Mouse (Mus musculus) c-Kit-positive CD71-positive TER-119-positive erythroid progenitor cells, embryonic 14.5 days (primary cell): ENCODE results near the gene Tnip1.
"Not testable (repeated sequence)": the region's sequence is repeated elsewhere in the genome, so short reads cannot be mapped to it uniquely, and the experiment has no call there.

ENCODE experiments used
- DNase-seq: peaks from one replicate; pipeline ENCODE4 v3.0.0-alpha.2; 2013; ENCODE audit warnings: low spot score

The Tnip1 gene

DNA sequence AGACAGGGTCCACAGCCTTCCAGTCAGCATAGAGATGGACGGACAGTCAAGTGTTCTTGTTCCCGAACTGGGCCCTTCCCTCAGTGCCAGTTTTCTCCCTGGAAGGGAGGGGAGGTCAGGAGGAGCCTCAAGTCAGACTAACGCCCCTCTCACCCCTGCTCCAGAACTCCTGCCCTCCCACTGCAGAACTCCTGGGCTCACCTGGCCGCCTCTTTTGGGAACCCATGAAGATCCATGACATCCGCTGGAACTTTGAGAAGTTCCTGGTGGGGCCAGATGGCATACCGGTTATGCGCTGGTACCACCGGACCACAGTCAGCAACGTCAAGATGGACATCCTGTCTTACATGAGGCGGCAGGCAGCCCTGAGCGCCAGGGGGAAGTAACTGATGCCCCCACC, 53.4 kb downstream of the Tnip1 start:
- no peak for DNase-seq

DNA sequence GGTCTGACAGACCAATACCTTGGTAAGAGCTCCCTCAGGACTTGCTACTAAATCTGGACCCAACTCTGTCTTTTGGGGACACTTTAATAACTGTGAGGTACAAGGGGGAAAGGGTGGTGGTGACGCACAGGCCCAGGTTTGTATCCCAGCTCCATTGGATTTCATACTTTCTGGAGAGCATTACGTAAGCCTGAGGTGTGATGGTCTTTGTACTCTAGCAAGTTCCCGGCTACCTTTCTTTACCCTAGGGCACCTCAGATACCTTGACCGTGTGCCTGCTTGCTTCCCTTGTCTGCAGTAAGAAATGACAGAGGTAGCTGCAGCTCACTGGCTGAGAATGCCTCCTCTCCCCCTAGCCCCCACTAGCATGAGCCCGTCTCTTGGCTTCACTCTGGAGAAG, 55.5 kb downstream of the Tnip1 start:
- DNase-seq = no peak

DNA sequence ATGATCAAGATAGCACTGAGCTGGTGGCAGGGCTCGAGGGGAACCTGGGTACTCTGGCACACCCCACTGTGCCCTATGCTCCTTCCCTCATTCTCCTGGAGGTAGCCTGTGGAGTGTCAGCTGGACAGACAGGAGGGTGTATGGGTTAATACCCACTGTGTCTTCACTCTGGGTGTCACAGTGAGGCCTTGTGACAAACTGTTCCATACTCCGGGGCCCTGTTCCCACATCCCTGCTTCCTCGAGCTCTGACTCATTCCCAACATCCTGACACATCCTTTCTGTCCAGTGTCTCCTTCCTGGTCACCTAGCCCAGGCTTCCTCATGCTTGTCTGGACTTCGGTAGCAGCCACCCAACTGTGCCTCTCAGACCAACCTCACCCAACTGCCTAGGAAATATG, 56.3 kb downstream of the Tnip1 start:
- DNase-seq = no peak

DNA sequence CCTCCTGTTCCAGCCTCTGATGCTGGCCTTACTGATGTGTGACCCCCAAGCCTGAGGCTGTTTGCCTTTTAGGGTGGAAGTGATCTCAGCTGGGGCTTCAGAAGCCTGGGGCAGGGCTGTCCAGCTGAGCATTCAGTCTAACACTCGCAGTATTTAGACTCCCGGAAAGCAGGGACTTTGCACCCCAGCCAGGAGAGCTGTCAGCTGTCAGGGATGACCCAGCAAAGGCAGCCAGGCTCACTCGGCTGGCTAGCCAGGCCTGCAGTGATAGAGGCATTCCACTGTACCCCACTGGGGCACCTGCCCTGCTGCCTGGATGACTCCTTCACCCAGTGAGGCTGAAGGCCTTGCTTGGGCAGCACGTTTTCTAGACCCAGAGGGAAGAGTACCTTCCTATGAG, 56.8 kb downstream of the Tnip1 start:
- no peak for DNase-seq

DNA sequence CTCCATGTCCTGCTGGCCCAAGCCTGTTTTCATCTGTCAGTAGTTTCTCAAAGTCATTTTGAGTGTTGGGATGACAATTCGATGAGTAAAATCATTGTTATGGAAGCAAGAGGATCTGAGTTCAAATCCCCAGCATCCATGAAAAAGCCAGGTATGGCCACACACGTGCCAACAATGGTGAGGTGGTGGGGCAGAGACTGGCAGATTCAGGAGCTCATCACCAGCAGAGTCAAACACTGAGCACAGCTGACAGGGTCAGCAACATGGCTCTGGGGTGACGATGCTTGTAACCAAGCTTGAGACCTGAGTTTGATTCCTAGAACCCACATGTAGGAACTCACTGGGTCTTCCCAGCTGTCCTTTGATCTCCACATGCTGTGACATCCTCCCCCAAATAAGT, 57.6 kb downstream of the Tnip1 start:
- DNase-seq = no peak

DNA sequence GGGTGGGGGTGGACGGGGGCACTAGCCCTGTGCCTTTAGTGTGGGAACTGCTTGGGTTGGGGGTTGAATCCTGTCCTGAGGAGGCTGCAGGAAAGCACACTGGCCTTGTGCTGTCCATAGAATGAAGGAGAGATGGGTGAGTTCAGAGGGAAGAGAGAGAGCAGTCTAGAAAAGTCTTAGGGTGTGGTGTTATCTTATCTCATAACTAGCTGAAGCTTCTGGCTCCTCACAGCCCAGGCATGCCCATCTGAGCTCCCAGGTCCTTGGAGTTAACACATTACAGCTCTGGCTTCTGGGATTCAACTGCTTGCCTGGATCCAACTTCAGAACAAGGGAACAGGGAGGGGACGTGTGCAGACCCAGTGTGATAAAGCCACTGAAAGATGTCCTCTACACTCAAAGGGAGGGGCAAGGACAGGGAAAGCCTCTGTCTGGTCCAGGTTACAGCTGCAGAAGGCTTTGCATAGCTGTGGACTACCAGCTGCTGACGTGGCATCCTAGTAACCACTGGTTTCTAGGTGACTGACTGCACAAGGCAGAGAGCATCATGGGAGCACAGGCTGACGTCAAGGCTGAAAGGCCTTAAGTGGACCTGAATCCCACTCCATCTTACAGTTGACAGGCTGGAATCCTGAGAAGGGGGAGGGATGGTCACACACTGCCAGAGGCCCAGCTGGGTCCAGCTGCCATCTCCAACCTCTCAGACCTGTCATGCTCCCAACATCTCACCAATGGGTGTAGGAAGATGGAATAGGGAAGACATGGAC, 58.6 kb downstream of the Tnip1 start:
- no peak for DNase-seq

DNA sequence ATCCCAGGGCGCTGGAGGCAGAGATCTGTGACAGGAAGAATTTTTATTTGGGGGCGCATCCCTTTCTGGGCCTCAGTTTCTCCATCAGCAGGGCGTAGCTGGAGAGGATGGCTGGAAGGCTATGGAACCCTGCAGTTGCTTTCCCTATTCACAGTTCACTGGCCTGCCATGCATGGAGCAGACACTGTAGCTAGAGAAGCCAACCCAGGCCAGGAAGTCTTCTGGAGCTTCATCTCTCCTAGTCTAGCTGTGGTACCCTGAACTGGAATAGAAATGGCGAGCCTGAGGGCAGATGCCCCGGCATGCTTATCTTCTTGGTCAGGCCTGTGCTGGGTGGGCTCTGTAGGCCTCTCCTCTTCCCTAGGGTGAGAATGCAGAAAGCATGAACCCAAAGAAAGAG, 59.4 kb downstream of the Tnip1 start:
- DNase-seq = no peak

DNA sequence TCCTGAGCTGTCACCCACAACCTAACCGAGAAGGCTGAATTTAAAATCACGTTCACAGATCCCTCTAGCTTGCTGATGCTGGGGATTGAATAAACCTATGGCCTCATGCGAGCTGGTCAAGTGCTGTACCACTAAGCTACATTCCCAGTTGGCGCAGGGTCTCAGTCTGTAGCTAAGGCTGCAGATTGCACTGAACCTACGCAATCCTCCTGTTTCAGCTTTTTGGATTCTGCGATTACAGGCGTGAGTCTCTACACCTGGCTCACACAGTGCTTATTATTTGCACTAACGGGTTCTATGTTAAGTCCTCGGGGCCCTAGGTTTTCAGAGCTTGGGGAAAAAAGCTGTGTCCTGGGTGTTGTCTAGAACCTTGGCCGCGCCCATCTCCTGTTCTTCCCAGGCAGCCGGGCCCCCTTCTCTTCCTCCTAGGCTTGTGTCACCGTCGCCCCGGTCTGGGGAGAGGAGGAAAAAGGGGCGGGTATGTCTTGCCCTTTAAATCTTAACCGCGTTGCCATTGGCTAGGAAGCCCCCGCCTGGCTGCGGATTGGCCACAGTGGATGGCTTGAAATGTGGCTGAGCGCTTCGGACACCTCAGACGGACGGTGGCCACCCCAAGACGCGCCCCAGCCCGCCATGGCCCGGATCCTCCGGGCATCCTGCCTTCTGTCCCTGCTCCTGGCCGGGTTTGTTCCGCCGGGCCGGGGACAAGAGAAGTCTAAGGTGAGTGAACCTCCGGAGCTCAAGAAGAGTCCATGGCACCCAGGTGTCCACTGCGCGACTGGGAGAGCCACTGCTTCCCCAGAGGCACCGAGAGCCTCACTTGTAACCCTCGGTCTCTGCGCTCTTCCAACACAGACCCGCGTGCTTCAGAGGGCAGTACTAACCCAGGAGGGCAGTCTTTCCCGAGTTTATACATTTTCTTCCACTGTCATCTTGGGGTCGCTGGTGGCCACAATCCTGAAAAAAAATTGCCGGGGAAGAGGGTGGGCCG, 60.1 kb downstream of the Tnip1 start, which contains the start of gene Gpx3:
TSS of gene Gpx3 (plus strand) at position 121 of the 991 bp plus-strand sequence.
- no peak for DNase-seq

DNA sequence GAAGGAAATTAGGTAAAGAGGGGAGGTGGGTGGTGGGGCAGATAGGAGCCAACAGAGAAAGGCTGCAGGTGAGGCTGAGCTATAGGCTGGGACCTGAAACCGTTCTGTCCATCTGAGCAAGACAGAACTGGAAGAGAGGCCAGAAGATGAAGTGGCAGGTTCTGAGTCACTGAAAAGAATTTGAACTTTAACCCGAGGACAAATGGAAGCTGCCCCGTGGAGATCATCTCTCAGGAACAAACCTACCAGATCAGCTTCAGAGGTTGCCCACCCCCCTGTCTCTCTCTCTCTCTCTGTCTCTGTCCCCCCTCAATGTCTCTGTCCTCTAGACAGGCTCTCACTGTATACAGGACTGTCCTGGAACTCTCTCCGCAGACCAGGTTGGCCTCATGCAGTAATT, 63.1 kb downstream of the Tnip1 start:
- no peak for DNase-seq

DNA sequence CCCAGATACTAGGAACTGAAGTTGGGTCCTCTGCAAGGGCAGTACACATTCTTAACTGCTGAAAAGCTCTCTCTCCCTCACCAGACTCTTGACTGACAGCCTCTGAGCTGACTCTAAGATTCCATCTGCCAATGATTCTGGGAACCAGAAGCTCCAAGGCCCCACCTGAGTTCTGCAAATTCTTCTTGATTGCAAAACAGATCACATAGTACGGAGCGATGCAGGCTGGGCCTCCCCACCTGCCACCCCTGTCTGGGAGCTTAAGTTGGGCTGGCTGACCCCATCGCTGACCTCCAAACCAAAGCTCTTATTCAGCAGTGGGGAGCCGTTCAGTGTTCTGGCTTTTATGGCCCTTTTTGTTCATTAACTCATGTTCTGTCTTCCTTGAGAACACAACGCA, 65.2 kb downstream of the Tnip1 start:
- no peak for DNase-seq

DNA sequence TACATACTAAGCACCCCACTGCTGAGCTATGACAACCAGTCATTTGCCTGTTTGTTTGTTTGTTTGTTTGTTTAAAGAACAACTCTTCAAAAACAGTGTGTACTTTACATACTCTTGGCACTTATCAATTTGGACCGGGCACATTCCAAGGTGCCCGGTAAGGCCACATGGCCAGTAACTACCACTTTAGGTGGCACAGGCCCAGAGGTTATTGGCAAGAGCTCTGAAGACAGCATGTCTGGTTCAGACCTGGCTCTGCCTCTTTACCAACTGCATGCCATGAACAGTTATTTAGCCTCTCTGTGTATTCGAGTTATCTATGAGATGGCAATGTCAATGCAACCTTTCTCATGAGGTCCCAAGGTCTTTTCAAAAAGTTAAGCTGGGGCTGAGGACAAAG, 66.1 kb downstream of the Tnip1 start:
- DNase-seq = not testable (repeated sequence)

DNA sequence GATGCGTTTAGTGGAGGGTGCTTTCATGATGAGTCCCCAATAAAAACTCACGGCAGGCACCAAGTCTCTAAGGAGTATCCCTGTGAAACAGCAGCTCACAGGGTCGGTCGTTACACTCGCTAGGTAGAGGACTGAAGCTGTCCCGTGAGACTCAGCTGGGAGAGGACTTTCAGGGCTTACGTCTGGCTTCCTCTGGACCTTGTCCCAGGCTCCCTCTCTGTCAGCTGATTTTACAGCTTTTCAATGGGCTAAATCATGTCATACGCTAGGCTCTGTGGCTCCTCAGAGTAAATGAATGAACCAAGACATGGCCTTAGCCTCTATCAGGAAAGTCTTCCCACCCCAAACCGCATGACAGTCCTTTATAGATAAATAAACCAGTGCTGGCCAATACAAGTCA, 68.1 kb downstream of the Tnip1 start:
- DNase-seq = no peak

DNA sequence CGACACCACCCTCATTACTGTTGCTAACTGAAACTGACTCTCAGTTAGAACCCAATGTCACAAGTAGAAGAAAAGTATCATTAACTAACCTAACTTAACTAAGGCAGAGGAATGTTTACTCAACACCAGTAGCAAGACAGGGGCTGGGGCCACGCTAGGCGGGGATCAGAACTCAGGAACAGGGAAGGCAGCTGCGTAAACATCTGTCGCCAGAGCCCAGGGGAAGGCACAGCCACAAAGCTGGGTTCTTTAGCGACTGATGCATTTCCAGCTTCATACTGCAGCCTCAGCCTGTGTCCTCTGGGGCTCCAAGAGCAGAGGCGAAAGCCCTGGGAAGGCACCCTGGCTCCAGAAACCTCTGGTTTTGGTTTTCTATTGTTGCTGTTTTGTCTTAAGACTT, 70.6 kb downstream of the Tnip1 start:
- no peak for DNase-seq

DNA sequence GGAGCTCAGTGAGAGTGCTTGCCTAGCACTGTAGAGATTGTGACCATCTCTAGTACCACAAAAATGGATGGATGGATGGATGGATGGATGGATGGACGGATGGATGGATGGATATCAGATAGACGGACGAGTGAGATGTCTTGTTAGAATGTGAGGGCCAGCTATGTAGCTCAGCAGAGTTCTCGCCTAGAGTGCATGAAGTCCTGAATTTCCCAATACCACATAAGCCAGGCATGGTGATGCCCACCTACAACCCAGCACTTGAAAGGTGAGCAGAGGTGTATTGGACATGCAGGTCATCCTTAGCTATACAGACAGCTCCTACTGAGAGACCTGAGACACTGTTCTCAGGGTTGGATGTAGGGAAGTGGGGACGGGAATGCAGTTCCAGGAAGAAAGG, 71.4 kb downstream of the Tnip1 start:
- DNase-seq = no peak

DNA sequence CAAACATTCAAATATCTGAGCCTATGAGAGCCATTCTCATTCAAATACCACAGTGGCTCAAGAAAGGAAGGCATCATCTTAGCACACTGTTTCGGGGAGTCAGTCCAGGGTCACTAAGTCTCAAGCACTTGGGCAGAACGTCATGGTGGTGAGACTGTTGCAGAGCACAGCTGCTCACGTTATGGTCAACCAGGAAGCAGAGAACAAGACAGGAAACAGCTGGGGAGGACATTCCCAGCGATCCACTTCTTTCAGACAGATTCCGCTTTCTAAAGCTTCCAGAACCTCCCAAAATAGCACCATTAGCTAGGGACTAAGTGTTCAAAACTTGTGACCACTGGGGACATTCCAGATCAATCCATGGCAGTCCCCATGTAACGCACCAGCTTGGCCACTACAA, 74.8 kb downstream of the Tnip1 start:
- DNase-seq = no peak

DNA sequence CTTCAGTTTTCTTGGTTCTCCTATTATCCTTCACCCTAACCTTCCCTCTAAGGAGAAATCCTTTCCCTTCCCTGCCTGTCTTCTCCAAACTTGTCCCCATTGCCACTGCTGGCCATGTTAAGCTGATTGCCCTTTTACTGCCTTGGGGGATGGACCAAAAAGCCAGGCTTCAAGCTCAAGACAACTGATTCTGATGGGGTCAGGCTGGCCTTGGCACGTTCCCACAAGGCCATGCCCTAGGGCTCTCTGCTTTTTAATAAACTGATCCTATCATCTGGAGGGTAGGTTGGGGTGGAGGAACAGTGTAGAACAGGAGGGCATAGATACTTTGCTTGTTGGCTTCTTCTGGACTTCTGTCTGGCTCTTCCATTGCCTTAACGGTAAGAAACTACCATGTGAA, 77.3 kb downstream of the Tnip1 start:
- no peak for DNase-seq

DNA sequence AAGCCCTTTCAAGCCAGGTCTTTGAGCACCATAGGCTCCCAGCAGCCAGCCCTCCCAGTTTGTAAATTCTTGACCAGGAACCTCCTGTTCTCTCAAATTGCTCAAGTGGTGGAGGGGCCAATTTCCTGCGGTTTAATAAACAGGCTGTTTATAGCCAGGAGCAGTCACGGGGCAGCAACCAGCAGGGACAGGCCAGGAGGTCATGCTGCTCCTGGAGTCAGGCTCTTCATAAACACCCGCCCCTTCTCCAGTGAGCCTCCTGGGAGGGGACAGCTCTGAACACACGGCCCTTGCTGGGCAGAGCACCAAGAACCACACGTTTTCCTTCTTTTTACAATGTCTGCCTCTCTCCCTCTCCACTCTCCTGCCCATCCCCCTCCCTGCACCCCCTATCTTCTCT, 77.8 kb downstream of the Tnip1 start:
- no peak for DNase-seq

DNA sequence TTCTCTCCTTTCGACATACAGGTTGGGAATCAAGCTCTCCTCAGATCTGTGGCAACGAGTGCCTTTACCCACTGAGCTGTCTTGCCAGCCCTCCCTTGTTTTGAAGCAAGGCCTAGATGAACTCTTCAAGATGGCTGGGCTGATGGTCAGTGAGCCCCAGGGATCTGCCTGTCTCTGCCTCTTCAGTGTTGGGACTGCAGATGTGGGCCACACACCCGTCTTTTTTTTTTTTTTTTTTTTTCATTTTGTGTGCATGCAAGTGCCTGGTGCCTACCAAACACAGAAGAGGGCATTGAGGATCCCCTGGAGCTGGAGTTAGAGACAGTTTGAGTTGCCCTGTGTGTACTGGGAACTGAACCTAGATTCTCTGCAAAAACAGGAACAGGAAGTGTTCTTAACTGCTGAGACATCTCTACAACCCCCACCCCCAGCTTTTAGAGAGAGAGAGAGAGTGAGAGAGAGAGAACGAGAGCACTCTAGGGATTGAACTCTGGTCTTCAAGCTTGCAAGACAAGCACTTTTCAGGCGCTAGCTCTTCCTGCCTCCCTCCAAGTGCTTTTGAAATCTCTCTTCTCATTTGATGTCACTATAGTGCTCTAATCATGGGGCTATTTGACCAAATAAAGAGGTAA, 78.4 kb downstream of the Tnip1 start:
- no peak for DNase-seq

DNA sequence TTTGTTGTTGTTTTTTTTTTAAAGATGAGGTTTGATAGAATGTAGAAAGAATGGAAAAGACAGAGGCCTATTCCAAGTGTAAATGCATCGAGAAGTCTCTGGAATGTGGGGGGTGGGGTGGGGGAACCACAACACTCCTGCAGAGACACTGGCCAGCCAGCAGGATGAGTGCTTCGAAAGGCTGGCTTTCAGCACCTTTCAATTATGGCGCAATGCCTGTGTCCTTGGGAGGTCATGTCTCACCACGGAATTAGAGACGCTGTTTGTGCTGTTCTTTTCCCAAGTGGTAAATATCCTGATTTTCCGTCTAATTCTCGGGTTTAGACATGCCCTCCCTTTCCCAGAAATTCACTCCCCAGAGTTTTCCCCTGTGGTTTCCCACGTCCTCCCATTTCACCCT, 80.0 kb downstream of the Tnip1 start:
- DNase-seq = no peak

DNA sequence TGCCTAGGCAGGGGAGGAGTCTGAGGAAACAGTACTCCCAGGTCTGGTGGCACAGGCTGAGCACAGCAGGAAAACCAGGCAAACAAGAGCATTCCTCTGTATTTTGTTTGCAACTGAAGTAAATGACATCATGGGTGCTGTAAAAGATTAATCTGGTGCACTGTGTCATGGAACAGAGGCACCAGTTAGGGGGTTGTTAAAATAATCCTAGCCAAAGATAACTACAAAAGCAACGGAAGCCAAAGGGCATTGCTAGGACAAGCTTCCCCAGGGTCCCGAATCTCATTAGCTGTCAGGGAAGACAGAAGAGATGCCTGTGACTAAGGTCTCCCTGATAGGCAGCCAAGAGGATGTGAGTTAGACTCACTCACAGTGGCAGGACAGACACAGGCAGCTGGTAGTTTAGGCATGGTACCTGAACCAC, 81.7 kb downstream of the Tnip1 start:
- DNase-seq = no peak

DNA sequence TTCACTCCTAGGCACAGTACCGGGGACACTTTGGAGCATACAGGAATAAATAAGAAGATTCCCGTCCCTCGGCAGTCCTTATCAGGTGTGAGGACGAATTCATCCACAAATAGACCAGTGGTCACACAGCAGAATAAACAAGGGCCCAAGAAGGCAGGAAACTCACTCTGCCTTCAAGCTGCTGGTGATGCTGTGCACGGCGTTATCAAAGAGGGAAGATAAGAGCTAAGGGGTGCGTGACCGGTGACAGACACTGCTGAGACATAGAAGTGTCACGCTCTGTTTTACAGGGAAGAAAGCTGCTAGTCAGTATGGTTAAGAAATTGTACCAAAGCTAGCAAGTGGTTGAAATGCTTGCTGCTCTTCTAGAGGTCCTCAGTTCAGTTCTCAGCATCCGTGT, 82.8 kb downstream of the Tnip1 start:
- no peak for DNase-seq

DNA sequence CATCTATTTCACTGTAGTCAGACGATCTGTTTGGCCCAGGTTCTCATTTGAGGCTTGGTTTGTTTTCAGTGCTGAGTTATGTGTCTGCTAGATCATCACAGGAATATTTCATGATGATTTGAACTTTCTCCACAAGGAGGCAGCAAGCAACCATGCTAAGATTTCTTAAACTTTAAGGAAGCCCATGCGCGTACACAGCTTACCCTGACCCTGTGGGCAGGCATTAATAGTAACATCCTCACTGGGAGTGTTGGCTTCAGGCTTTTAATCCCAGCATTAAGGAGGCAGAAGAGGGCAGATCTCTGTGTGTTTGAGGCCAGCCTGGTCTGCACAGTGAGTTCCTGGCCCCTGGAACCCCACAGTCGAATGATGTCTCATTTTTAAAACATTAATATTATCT, 83.3 kb downstream of the Tnip1 start:
- DNase-seq = no peak

DNA sequence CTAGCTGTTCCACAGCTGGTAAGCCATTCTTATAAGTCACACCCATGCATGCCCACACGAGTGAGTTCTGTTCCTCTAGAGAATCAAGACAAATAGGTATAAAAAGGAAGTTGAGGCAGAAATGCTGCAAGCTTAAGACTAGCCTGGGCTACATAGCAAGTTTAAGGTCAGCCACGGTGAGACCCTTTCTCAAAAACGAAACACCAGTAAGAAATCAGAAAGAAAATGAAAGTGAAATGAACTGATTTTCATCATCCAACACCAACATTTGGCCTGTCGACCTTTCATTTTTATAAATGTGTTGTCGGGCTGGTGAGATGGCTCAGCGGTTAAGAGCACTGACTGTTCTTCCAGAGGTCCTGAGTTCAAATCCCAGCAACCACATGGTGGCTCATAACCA, 83.8 kb downstream of the Tnip1 start:
- no peak for DNase-seq
